Mouse (Mus musculus): Measurements from ENCODE around the gene Hip1. TPM values are rescaled to one million over a fixed set of nuclear protein-coding genes. Genes with fewer than 3 reads are reported as not detected.

Hip1 gene
- polyA plus RNA-seq, 1 experiment from 2014 or later = 2.7 TPM

GRCm38 (mm10) chr5:135451100-135451499 is 93.8 kb downstream of the Hip1 start:
- no peak for DNase-seq (ENCODE audit: low spot score)

GRCm38 (mm10) chr5:135445755-135446154 is 99.2 kb downstream of the Hip1 start:
- no peak for DNase-seq (ENCODE audit: low spot score)

GRCm38 (mm10) chr5:135442430-135442829 is 102.5 kb downstream of the Hip1 start:
- DNase-seq (ENCODE audit: low spot score) = no peak

- DNase-seq (ENCODE audit: low spot score) = no peak
Measured at GRCm38 (mm10) chr5:135435039-135435438, 109.9 kb downstream of the Hip1 start.

GRCm38 (mm10) chr5:135433861-135434260 is 111.1 kb downstream of the Hip1 start:
- DNase-seq (ENCODE audit: low spot score) = no peak

- DNase-seq (ENCODE audit: low spot score) = no peak
Measured at GRCm38 (mm10) chr5:135431111-135431510, 113.8 kb downstream of the Hip1 start.

GRCm38 (mm10) chr5:135428786-135429185 is 116.1 kb downstream of the Hip1 start:
- DNase-seq (ENCODE audit: low spot score) = no peak

GRCm38 (mm10) chr5:135410266-135410665 is 134.7 kb downstream of the Hip1 start:
- no peak for DNase-seq (ENCODE audit: low spot score)

- peak; percentile 48 for DNase-seq (ENCODE audit: low spot score)
Measured at GRCm38 (mm10) chr5:135408114-135408513, 136.8 kb downstream of the Hip1 start.

- no peak for DNase-seq (ENCODE audit: low spot score)
Measured at GRCm38 (mm10) chr5:135405437-135405836, 139.5 kb downstream of the Hip1 start.

GRCm38 (mm10) chr5:135404623-135405022 is 140.3 kb downstream of the Hip1 start:
- DNase-seq (ENCODE audit: low spot score) = no peak

- peak; percentile 71 for DNase-seq (ENCODE audit: low spot score)
Measured at GRCm38 (mm10) chr5:135400244-135400643, 144.7 kb downstream of the Hip1 start.

GRCm38 (mm10) chr5:135399382-135399781 is 145.5 kb downstream of the Hip1 start:
- no peak for DNase-seq (ENCODE audit: low spot score)

- DNase-seq (ENCODE audit: low spot score) = peak; percentile 44
Measured at GRCm38 (mm10) chr5:135395826-135396225, 149.1 kb downstream of the Hip1 start.

- peak; percentile 91 for DNase-seq (ENCODE audit: low spot score)
Measured at GRCm38 (mm10) chr5:135394004-135394823, 150.7 kb downstream of the Hip1 start, which contains the start of gene Pom121. Gene Pom121, minus strand, starts transcription at chr5:135394546.

- no peak for DNase-seq (ENCODE audit: low spot score)
Measured at GRCm38 (mm10) chr5:135383771-135384170, 161.1 kb downstream of the Hip1 start.

GRCm38 (mm10) chr5:135382746-135383145 is 162.2 kb downstream of the Hip1 start:
- no peak for DNase-seq (ENCODE audit: low spot score)

- no peak for DNase-seq (ENCODE audit: low spot score)
Measured at GRCm38 (mm10) chr5:135381356-135381925, 163.5 kb downstream of the Hip1 start.

GRCm38 (mm10) chr5:135380681-135381080 is 164.2 kb downstream of the Hip1 start:
- no peak for DNase-seq (ENCODE audit: low spot score)

- no peak for DNase-seq (ENCODE audit: low spot score)
Measured at GRCm38 (mm10) chr5:135376341-135376740, 168.6 kb downstream of the Hip1 start.

- DNase-seq (ENCODE audit: low spot score) = no peak
Measured at GRCm38 (mm10) chr5:135375167-135375566, 169.8 kb downstream of the Hip1 start.

- DNase-seq (ENCODE audit: low spot score) = no peak
Measured at GRCm38 (mm10) chr5:135373601-135374000, 171.3 kb downstream of the Hip1 start.

- DNase-seq (ENCODE audit: low spot score) = no peak
Measured at GRCm38 (mm10) chr5:135371195-135371594, 173.7 kb downstream of the Hip1 start.

Measured in thymus, postnatal 0 days (tissue).